Mouse (Mus musculus): ENCODE measurements around the gene Cyth3. TPM values are rescaled to one million over a fixed set of nuclear protein-coding genes. Genes with fewer than 3 reads are reported as not detected.

The Cyth3 gene
- polyA plus RNA-seq, 1 experiment from 2014 or later: 62.8 TPM

DNA sequence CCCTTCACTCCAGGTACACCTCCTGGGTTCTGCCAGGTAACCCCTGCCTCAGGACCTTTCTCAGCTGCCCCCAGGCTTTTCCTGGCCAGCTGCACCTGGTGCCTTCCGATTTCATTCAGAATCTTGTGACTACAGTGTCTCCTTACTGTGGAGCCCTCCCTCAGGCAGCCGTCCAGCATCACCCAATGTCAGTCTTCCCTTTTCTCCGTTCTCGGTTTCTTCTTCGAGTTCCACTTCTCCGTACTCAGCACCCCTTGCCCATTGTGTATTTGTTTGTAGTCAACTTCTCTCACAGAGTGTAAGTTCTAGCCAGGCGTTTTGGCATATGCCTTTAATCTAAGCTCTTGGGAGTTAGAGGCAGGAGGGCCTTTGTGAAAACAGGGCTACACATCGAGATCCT, 7.4 kb downstream of the Cyth3 start:
- Histone ChIP-seq H3K4me2 (no peak overlapping the region), H3K9me3 (ENCODE audit: control insufficient read depth, low read length) (peaks cover 3% of the 10 kb centered on the region; the same call in 1 of the 2 replicates), H3K4me3 (ENCODE audit: low read depth, low read length) (no peak overlapping the region), H3K4me1 (replicated peaks; ENCODE audit: control insufficient read depth, insufficient read depth, low read length) (peaks cover 62% of the 10 kb centered on the region), H3K36me3 (ENCODE audit: control insufficient read depth, insufficient read depth, low read length) (peaks cover 4% of the 10 kb centered on the region; the same call in 1 of the 2 replicates), H3K27me3 (replicated peaks; ENCODE audit: control insufficient read depth, insufficient read depth, low read length) (no peaks in the 10 kb centered on the region), H3K27ac (ENCODE audit: low read depth, low read length) (no peak overlapping the region), H3K9ac (ENCODE audit: low read depth, low read length) (no peak overlapping the region)
- ATAC-seq (replicated peaks; ENCODE audit: low FRiP score) (no peak), DNase-seq (ENCODE audit: low spot score) (no peak)
- 89% methylated on average over 8 of the region's 8 CpGs for WGBS

DNA sequence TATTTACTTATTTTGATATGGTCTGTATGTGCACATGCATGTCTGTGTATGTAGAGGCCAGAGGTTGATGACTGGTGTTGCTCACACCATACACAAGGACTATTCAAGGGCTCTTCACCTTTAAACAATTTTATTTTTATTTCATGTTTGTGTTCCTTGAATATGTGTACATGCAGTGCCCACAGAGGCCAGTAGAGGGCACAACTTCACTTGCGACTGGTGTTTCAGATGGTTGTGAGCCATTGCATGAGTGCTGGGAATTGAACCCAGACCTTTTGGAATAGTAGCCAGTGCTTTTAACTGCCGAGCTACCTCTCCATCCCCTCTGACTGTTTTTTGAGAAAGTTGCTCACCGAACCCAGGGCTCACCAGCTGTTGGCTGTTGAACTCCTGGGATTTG, 8.0 kb downstream of the Cyth3 start:
- no peak overlapping the region for H3K9ac ChIP-seq (ENCODE audit: low read depth, low read length)
- peaks cover 4% of the 10 kb centered on the region; the same call in 1 of the 2 replicates for H3K36me3 ChIP-seq (ENCODE audit: control insufficient read depth, insufficient read depth, low read length)
- 93% methylated on average over 3 of the region's 3 CpGs for WGBS
- ATAC-seq (replicated peaks; ENCODE audit: low FRiP score): no peak
- H3K4me1 ChIP-seq (replicated peaks; ENCODE audit: control insufficient read depth, insufficient read depth, low read length): peaks cover 63% of the 10 kb centered on the region
- H3K4me2 ChIP-seq: no peak overlapping the region
- H3K4me3 ChIP-seq (ENCODE audit: low read depth, low read length): no peak overlapping the region
- no peaks in the 10 kb centered on the region for H3K27me3 ChIP-seq (replicated peaks; ENCODE audit: control insufficient read depth, insufficient read depth, low read length)
- H3K27ac ChIP-seq (ENCODE audit: low read depth, low read length): 0 out of 2 replicates have a peak overlapping the region, but pooled peaks have one; percentile 19
- peaks cover 3% of the 10 kb centered on the region; the same call in 1 of the 2 replicates for H3K9me3 ChIP-seq (ENCODE audit: control insufficient read depth, low read length)
- no peak for DNase-seq (ENCODE audit: low spot score)

DNA sequence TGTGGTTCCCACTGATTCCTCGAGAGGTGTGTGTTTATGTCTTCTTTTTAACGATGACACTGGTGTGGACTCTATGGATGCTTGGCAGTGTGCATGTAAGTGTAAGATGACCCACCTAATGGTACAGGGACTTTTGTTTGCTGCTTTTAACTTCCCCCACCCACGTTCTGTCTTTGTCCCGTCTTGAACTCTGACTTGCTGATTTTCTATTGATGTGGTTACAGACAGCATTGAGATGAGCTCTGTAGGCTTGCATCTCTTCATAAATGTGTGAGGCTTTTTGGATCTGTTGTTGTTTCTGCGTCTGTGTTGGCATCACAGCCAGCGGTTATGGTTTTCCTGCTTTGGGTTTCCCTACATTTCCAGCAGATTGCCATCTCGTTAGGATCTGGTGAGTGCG, 8.5 kb downstream of the Cyth3 start:
- H3K36me3 ChIP-seq (ENCODE audit: control insufficient read depth, insufficient read depth, low read length): peaks cover 4% of the 10 kb centered on the region; the same call in 1 of the 2 replicates
- H3K27ac ChIP-seq (ENCODE audit: low read depth, low read length): 0 out of 2 replicates have a peak overlapping the region, but pooled peaks have one; percentile 19
- no peaks in the 10 kb centered on the region for H3K27me3 ChIP-seq (replicated peaks; ENCODE audit: control insufficient read depth, insufficient read depth, low read length)
- no peak overlapping the region for H3K4me3 ChIP-seq (ENCODE audit: low read depth, low read length)
- H3K4me1 ChIP-seq (replicated peaks; ENCODE audit: control insufficient read depth, insufficient read depth, low read length): peaks cover 64% of the 10 kb centered on the region
- 84% methylated on average over 8 of the region's 8 CpGs for WGBS
- H3K9me3 ChIP-seq (ENCODE audit: control insufficient read depth, low read length): peaks cover 3% of the 10 kb centered on the region; the same call in 1 of the 2 replicates
- H3K4me2 ChIP-seq: no peak overlapping the region
- ATAC-seq (replicated peaks; ENCODE audit: low FRiP score) (no peak), DNase-seq (ENCODE audit: low spot score) (no peak)
- no peak overlapping the region for H3K9ac ChIP-seq (ENCODE audit: low read depth, low read length)

DNA sequence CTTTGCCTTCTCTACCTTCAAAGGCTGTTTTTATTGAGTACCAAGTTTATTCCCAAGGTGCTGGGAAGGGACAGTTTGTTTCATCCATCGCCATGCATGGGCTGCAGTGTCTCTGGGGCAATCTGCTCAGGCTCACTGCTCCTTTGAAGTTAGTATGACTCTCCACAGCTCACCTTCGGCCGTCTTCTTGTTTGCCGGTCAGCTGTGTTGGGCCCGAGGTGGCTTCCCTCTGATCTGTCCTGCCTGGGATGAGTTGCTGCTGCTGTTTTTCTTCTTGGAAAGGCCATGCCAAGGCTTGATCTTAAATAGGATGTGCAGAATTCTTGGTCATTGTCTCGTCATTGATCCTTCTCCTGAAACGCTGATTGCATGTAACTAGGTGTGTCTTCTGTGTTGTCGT, 9.3 kb downstream of the Cyth3 start:
- Histone ChIP-seq H3K27ac (ENCODE audit: low read depth, low read length) (0 out of 2 replicates have a peak overlapping the region, but pooled peaks have one; percentile 0), H3K9me3 (ENCODE audit: control insufficient read depth, low read length) (peaks cover 3% of the 10 kb centered on the region; the same call in 1 of the 2 replicates), H3K4me3 (ENCODE audit: low read depth, low read length) (no peak overlapping the region), H3K4me1 (replicated peaks; ENCODE audit: control insufficient read depth, insufficient read depth, low read length) (peaks cover 64% of the 10 kb centered on the region), H3K4me2 (peak overlapping the region; percentile 54; the same call in 1 of the 2 replicates), H3K27me3 (replicated peaks; ENCODE audit: control insufficient read depth, insufficient read depth, low read length) (no peaks in the 10 kb centered on the region), H3K36me3 (ENCODE audit: control insufficient read depth, insufficient read depth, low read length) (peaks cover 4% of the 10 kb centered on the region; the same call in 1 of the 2 replicates), H3K9ac (ENCODE audit: low read depth, low read length) (no peak overlapping the region)
- DNase-seq (ENCODE audit: low spot score) (no peak), ATAC-seq (replicated peaks; ENCODE audit: low FRiP score) (no peak)
- WGBS: 72% methylated on average over 8 of the region's 8 CpGs

DNA sequence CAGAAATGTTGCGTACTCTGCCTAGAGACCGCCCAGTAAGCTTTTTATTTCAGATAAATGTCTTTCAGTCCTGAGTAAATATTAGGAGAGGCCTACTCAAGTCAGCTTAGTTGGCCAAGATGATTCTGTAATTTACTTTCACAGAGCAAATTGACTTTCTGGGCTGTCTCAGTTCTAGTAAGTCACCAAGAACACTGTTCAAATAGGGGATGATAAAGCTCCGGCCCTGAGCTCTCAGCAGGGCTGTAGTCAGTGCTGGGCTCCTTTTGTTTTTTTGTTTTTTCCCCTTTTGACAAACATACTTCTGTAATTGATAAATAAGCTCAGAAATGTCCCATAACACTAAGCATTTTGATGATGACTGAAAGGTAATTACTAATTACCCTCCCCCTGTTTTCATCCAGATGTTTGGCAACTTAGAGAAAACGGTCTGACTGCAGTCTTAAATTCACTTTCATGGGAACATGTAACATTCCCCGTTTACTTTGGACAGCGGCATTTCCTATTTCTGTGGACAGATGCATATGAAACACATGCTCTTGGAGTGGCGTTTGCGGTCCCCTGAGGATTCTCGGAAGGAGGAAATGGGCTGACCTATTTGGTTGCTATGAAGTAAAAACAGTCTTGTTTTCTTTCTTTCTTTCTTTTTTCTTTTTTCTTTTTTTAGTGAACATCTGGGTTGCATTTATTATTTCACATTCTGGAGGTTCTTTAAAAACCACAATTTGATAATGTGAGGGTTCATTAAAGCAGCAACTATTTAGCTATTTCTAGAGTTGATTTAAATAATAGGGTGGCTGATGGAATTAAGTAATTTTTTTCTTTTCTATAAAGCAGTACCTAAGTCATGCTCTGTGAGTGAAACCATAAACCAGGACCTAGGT, 10.7 kb downstream of the Cyth3 start:
- 52% methylated on average over 9 of the region's 9 CpGs for WGBS
- no peak overlapping the region; the same call in 1 of the 2 replicates for H3K9ac ChIP-seq (ENCODE audit: low read depth, low read length)

DNA sequence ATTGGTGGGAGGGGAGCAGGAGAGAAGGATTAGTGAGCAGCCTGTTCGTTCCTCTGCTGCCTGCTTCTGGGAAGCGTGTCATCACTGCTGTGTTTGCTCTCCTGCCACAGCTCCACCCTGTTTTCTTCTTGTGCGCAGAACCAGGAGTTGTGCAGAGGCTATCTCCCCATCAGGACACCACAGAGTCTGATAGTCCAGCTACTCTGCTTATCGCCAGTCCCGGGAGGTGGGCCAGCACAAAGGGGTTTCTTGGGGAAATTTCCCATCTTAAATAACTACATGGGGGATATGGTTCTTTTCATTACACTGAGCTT, 11.3 kb downstream of the Cyth3 start:
- Histone ChIP-seq H3K4me3 (ENCODE audit: low read depth, low read length) (no peak overlapping the region), H3K27me3 (replicated peaks; ENCODE audit: control insufficient read depth, insufficient read depth, low read length) (no peaks in the 10 kb centered on the region), H3K36me3 (ENCODE audit: control insufficient read depth, insufficient read depth, low read length) (peaks cover 4% of the 10 kb centered on the region; the same call in 1 of the 2 replicates), H3K4me1 (replicated peaks; ENCODE audit: control insufficient read depth, insufficient read depth, low read length) (peaks cover 68% of the 10 kb centered on the region), H3K27ac (ENCODE audit: low read depth, low read length) (peak overlapping the region; percentile 77), H3K9me3 (ENCODE audit: control insufficient read depth, low read length) (peaks cover 3% of the 10 kb centered on the region; the same call in 1 of the 2 replicates), H3K9ac (ENCODE audit: low read depth, low read length) (peak overlapping the region; percentile 23; the same call in 1 of the 2 replicates), H3K4me2 (peak overlapping the region; percentile 54)
- 17% methylated on average over 5 of the region's 5 CpGs for WGBS
- no peak for DNase-seq (ENCODE audit: low spot score)
- peak; percentile 92 for ATAC-seq (replicated peaks; ENCODE audit: low FRiP score)

More for the DNA sequence above, 10.7 kb downstream of the Cyth3 start:
- DNase-seq (ENCODE audit: low spot score) (no peak), ATAC-seq (replicated peaks; ENCODE audit: low FRiP score) (no peak)
- Histone ChIP-seq H3K9me3 (ENCODE audit: control insufficient read depth, low read length) (peaks cover 3% of the 10 kb centered on the region; the same call in 1 of the 2 replicates), H3K4me2 (peak overlapping the region; percentile 54), H3K4me1 (replicated peaks; ENCODE audit: control insufficient read depth, insufficient read depth, low read length) (peaks cover 62% of the 10 kb centered on the region), H3K4me3 (ENCODE audit: low read depth, low read length) (no peak overlapping the region), H3K36me3 (ENCODE audit: control insufficient read depth, insufficient read depth, low read length) (peaks cover 4% of the 10 kb centered on the region; the same call in 1 of the 2 replicates), H3K27ac (ENCODE audit: low read depth, low read length) (peak overlapping the region; percentile 77), H3K27me3 (replicated peaks; ENCODE audit: control insufficient read depth, insufficient read depth, low read length) (no peaks in the 10 kb centered on the region)

DNA sequence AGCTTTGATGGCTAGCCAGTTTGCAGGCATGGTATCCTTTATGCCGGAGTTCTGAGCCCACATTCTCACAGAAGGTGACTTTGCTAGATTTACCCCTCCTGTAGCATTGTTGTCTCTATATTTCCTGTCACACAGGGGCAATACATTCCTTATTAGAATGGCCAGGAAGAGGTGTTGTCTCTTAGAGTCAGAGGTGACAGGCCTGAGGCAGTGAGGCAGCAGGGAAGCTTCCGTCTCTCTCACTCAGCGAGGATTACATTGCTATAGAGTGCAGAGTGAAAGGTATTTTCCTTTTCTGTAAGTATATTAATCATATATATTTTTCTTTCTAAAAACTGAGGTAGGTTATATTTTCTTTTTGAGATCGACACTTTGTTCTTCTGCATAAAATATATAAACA, 11.6 kb downstream of the Cyth3 start:
- WGBS: 59% methylated on average over 4 of the region's 4 CpGs
- H3K9ac ChIP-seq (ENCODE audit: low read depth, low read length): peak overlapping the region; percentile 23; the same call in 1 of the 2 replicates
- H3K4me2 ChIP-seq: peak overlapping the region; percentile 54
- H3K4me3 ChIP-seq (ENCODE audit: low read depth, low read length): no peak overlapping the region
- H3K27me3 ChIP-seq (replicated peaks; ENCODE audit: control insufficient read depth, insufficient read depth, low read length): no peaks in the 10 kb centered on the region
- DNase-seq (ENCODE audit: low spot score): no peak
- H3K27ac ChIP-seq (ENCODE audit: low read depth, low read length): peak overlapping the region; percentile 77
- peaks cover 71% of the 10 kb centered on the region for H3K4me1 ChIP-seq (replicated peaks; ENCODE audit: control insufficient read depth, insufficient read depth, low read length)
- H3K36me3 ChIP-seq (ENCODE audit: control insufficient read depth, insufficient read depth, low read length): peaks cover 4% of the 10 kb centered on the region; the same call in 1 of the 2 replicates
- peaks cover 3% of the 10 kb centered on the region; the same call in 1 of the 2 replicates for H3K9me3 ChIP-seq (ENCODE audit: control insufficient read depth, low read length)
- ATAC-seq (replicated peaks; ENCODE audit: low FRiP score): peak; percentile 10; the same call in 1 of the 2 replicates

DNA sequence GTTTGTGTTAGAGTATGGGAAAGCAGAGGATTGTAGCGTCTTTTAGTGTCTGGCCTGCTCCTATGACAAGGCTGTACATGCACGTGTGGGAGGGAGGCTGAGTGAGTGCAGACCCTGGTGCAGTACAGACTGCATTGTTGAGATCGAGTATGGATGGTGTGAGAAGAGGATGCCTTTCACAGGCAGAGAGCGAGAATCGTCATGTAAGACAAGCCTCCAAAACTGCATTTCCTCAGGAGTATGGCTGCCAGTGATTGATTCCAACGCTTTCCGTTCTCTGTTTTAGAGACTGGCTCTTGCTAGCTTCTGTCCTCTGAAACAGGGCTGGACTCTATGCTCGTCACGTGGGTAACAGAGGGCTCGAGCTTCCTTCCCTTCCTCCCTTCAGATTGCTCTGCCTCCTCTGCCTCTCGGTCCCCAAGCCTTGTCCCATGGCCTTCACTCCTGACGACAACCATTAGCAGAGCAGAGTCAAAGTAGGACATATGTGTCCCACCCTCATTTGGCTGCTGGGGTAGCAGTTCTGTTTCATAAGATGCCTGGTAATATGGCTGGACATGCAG, 12.4 kb downstream of the Cyth3 start:
- H3K36me3 ChIP-seq (ENCODE audit: control insufficient read depth, insufficient read depth, low read length): peaks cover 3% of the 10 kb centered on the region; the same call in 1 of the 2 replicates
- H3K27ac ChIP-seq (ENCODE audit: low read depth, low read length): peak overlapping the region; percentile 34; the same call in 1 of the 2 replicates
- peaks cover 77% of the 10 kb centered on the region for H3K4me1 ChIP-seq (replicated peaks; ENCODE audit: control insufficient read depth, insufficient read depth, low read length)
- ATAC-seq (replicated peaks; ENCODE audit: low FRiP score) (no peak), DNase-seq (ENCODE audit: low spot score) (no peak)
- peak overlapping the region; percentile 11 for H3K4me2 ChIP-seq
- no peak overlapping the region for H3K4me3 ChIP-seq (ENCODE audit: low read depth, low read length)
- H3K27me3 ChIP-seq (replicated peaks; ENCODE audit: control insufficient read depth, insufficient read depth, low read length): no peaks in the 10 kb centered on the region
- WGBS: 51% methylated on average over 12 of the region's 12 CpGs
- peak overlapping the region; percentile 37; the same call in 1 of the 2 replicates for H3K9ac ChIP-seq (ENCODE audit: low read depth, low read length)
- H3K9me3 ChIP-seq (ENCODE audit: control insufficient read depth, low read length): peaks cover 3% of the 10 kb centered on the region; the same call in 1 of the 2 replicates

All from liver, embryonic 11.5 days (tissue).